Mouse (Mus musculus): ENCODE results near the gene H2-DMa. TPM values are rescaled to one million over a fixed set of nuclear protein-coding genes. Genes with fewer than 3 reads are reported as not detected.

Gene H2-DMa
- polyA plus RNA-seq, 1 experiment from 2014 or later = 16.0 TPM

DNA sequence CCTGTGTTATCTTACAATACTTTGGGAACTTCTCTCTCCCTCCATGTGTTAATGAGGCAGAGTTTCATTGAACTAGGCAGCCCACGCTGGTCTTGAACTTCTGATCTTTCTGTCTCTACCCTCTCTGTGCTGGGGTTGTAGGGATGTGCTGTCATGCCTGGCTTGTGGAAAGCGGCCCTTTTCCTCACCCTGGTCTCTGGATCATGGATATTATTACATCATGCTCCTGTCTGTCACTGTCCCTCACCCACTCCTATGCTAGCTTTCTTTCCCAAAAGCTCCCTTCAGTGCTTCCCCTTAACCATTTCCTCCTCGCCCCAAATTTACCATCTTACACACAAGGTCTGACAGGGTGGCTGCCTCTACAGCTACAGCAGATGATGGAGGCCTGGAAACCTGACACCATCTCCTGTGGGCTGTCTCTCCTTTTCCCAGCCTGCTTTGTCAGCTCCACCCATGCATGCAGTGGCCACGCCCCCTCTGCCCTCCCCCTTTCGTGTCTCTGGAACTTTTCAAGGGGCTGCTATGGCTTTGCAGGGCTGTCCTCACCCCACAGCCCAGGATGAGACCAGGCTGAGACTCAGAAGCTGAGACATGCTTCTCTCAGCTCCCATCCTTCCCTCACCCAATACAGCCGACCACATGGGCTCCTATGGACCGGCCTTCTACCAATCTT lies 26.0 kb upstream of the H2-DMa start:
- 36% methylated on average over 7 of the region's 7 CpGs for WGBS
- H3K27me3 ChIP-seq = no peaks in the 10 kb centered on the region
- H3K4me2 ChIP-seq = no peak overlapping the region
- H3K9ac ChIP-seq = no peak overlapping the region
- no peaks in the 10 kb centered on the region for H3K9me3 ChIP-seq
- no peaks in the 10 kb centered on the region for H3K36me3 ChIP-seq
- no peak for ATAC-seq (ENCODE audit: low read depth)
- H3K4me1 ChIP-seq (replicated peaks) = no peaks in the 10 kb centered on the region
- H3K4me3 ChIP-seq = no peak overlapping the region
- H3K27ac ChIP-seq (replicated peaks) = no peak overlapping the region

DNA sequence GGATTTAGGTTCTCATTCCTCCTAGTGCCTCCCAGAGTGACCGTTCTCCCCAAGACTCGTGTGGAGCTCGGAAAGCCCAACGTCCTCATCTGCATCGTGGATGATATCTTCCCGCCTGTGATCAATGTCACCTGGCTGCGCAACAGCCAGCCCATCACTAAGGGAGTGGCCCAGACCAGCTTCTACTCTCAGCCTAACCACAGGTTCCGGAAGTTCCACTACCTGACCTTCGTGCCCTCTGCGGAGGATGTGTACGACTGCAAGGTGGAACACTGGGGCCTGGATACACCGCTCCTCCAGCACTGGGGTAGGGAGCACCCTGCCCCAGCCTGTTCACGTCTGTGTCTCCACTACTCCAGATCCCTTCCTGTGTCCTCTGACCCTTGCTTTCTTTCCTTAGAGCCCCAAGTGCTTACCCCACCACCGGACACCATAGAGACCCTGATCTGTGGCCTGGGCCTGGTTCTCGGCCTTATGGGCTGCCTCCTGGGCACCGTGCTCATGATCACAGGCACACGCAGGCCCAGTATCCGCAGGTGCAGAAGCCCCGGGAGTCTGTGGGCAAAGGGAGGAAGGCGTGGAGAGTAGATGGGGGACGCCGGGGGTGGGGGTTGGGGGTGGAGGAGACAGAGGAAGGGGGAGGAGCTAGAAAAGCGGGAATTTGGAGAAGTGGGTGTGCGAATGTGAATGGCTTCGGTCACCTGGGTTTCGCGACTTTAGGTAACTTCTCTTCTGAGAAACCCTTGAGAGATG lies 24.9 kb upstream of the H2-DMa start:
- Histone ChIP-seq H3K4me1 (replicated peaks) (0 out of 2 replicates have a peak, but pooled peaks cover 1% of the 10 kb centered on the region), H3K9ac (no peak overlapping the region), H3K27me3 (no peaks in the 10 kb centered on the region), H3K36me3 (no peaks in the 10 kb centered on the region), H3K4me2 (no peak overlapping the region), H3K4me3 (no peak overlapping the region), H3K9me3 (no peaks in the 10 kb centered on the region), H3K27ac (replicated peaks) (no peak overlapping the region)
- ATAC-seq (ENCODE audit: low read depth) = no peak
- 90% methylated on average over 27 of the region's 27 CpGs for WGBS

DNA sequence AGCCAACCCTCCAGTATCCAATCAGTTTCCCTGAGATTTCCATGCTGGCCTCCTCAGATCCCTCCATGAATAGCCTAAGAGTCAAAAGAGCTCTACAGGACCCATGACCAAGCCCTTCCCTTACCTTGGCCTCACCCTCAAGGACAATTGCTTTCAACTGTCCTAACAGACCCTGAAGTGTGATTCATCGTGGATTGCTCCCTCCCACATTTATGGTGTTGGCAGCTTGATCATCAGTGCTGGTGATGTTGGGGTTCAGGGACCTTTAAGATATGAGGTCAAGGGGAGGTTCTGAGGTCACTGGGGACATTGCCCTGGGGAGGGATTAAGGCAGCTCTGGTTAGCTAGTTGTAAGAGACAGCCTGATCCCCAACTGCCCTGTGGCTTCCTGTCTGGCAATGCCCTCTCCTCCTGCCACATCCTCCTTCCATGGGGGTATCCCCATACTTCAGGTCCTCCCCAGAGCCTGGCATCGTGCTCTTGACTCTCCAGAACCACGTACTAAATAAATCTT lies 22.8 kb upstream of the H2-DMa start:
- Histone ChIP-seq H3K27ac (replicated peaks) (no peak overlapping the region), H3K4me3 (no peak overlapping the region), H3K9me3 (no peaks in the 10 kb centered on the region), H3K9ac (no peak overlapping the region), H3K4me1 (replicated peaks) (0 out of 2 replicates have a peak, but pooled peaks cover 6% of the 10 kb centered on the region), H3K36me3 (no peaks in the 10 kb centered on the region), H3K4me2 (no peak overlapping the region), H3K27me3 (peaks cover 8% of the 10 kb centered on the region; the same call in 1 of the 2 replicates)
- no peak for ATAC-seq (ENCODE audit: low read depth)
- WGBS = 72% methylated on average over 3 of the region's 3 CpGs

DNA sequence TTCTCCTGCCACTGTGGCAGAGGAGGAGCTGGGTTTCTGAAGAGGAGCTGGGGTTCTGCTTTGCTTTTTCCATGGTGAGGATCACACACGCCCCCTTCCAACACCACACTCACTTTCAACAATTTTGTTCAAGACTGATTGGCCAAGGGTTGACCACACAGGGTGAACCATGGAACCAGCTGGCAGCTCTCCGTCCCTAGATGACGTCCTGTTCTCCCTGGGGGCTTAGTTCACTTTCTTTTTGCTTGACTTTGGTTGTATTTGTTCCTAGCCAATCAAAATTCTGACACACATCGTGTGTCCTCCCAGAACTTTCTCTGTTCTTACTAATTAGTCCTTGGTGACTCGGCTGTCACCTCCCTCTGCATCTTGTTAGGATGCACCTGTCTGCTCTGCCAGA lies 22.1 kb upstream of the H2-DMa start:
- no peaks in the 10 kb centered on the region for H3K9me3 ChIP-seq
- no peak overlapping the region for H3K9ac ChIP-seq
- H3K27ac ChIP-seq (replicated peaks) = no peak overlapping the region
- no peaks in the 10 kb centered on the region for H3K36me3 ChIP-seq
- 71% methylated on average over 5 of the region's 5 CpGs for WGBS
- H3K4me1 ChIP-seq (replicated peaks) = peaks cover 10% of the 10 kb centered on the region; the same call in 1 of the 2 replicates
- peaks cover 8% of the 10 kb centered on the region; the same call in 1 of the 2 replicates for H3K27me3 ChIP-seq
- H3K4me3 ChIP-seq = no peak overlapping the region
- H3K4me2 ChIP-seq = no peak overlapping the region
- ATAC-seq (ENCODE audit: low read depth) = no peak

DNA sequence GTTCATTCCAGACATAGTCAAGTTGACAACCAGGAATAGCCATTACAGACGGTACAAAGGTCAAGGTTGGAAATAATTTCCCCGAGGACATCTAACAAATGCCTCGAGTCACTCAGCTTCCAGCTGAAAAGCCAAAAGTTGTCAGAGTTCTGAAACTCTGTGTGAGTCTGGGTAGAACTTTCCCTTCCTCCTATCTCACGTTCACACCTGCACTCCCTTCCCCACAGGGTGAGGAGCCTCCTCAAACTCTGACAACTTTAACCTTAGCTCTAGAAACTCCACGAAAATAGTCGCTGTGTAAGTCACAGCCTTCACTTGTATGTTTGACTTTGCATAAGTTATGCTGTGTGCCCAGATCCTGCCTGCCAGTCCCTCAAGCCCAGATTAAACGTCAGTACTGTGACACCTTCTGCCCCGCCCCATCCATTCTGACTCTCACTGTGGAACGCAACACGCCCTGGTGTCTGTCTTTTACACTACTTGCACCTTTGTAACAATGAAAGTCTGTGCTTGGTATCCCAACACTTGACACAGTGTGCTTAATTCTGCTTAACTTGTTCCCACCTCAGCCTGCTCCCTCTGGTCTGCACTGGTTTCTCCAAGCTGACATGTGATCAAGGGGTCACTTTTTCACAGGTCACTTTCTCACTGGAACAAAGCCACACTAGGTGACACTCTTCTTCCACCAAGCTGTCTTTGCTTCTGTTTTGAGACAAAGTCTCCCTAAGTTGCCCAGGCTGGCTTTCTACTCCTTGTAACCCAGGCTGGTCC lies 20.4 kb upstream of the H2-DMa start:
- H3K4me1 ChIP-seq (replicated peaks) = peaks cover 10% of the 10 kb centered on the region; the same call in 1 of the 2 replicates
- H3K9me3 ChIP-seq = no peaks in the 10 kb centered on the region
- no peak overlapping the region for H3K9ac ChIP-seq
- H3K4me2 ChIP-seq = no peak overlapping the region
- ATAC-seq (ENCODE audit: low read depth) = no peak
- H3K27ac ChIP-seq (replicated peaks) = no peak overlapping the region
- WGBS = 65% methylated on average over 10 of the region's 10 CpGs
- no peak overlapping the region for H3K4me3 ChIP-seq
- no peaks in the 10 kb centered on the region for H3K36me3 ChIP-seq
- H3K27me3 ChIP-seq = peaks cover 8% of the 10 kb centered on the region; the same call in 1 of the 2 replicates

DNA sequence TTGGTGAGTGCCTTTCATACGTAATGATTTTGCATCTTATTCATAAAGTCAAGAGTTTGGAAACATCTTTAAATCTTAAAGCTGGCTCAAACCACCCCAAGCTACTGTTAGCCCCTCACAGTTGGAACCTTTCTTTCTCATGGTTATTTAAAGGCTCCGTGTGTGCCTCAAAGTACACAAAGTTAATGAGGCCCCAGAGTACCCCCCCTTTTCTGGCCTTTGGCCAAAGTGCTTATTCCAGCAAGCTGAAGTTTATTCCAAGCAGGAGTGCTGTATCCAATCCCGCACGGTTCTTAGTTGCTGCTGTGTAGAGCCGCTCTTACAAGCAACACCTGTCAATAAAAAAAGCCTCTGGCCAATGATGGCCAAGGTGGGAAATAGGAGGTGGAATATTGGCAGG lies 19.8 kb upstream of the H2-DMa start:
- H3K27me3 ChIP-seq = peaks cover 8% of the 10 kb centered on the region; the same call in 1 of the 2 replicates
- no peaks in the 10 kb centered on the region for H3K36me3 ChIP-seq
- H3K9ac ChIP-seq = no peak overlapping the region
- peaks cover 10% of the 10 kb centered on the region; the same call in 1 of the 2 replicates for H3K4me1 ChIP-seq (replicated peaks)
- no peak overlapping the region for H3K27ac ChIP-seq (replicated peaks)
- 52% methylated on average over 5 of the region's 5 CpGs for WGBS
- no peak for ATAC-seq (ENCODE audit: low read depth)
- no peaks in the 10 kb centered on the region for H3K9me3 ChIP-seq
- H3K4me3 ChIP-seq = no peak overlapping the region
- H3K4me2 ChIP-seq = no peak overlapping the region

DNA sequence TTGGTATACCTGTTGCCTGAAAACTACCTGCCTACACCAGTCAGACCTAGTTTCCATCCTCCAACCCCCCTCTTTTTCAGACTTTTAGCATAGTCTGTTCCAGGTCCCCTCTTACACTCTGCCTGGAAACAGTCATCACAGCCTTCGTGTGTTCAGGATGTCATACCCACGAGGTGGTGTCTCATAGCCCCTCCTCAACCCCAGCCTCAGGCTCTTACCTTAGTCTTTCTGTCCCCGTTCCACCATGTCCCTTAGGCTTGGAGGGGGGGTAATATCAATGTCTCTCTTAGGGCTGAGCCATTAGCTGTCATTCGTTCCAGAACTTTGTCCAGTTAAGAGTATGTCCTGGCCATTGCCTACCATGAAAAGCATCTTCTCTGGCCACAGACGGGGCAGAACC lies 18.2 kb upstream of the H2-DMa start:
- Histone ChIP-seq H3K27ac (replicated peaks) (no peak overlapping the region), H3K27me3 (peaks cover 8% of the 10 kb centered on the region; the same call in 1 of the 2 replicates), H3K9me3 (no peaks in the 10 kb centered on the region), H3K4me1 (replicated peaks) (peaks cover 10% of the 10 kb centered on the region; the same call in 1 of the 2 replicates), H3K4me2 (no peak overlapping the region), H3K36me3 (no peaks in the 10 kb centered on the region), H3K9ac (no peak overlapping the region), H3K4me3 (no peak overlapping the region)
- peak; percentile 54 for ATAC-seq (ENCODE audit: low read depth)
- WGBS = 35% methylated on average over 5 of the region's 5 CpGs

DNA sequence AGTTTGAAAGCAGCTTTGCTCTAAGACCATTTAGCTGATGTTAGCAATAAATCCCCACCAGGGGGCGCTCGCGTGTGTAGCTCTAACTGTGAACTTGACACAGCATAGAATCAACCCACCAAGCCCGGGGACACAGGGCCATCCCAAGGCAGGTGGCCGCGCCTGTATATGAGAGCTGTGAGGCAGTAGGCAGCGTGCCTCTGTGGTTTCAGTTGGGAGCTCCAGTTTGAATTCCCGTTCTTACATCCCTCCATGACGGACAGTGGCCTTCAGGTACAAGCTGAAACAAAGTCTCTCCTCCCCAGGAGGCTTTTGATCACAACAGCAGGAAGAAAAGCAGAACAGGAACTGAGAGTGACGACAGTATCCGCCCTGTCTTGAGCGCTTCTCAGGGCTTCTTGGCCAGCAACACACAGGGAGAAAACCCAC lies 17.7 kb upstream of the H2-DMa start:
- WGBS = 6% methylated on average over 12 of the region's 12 CpGs
- Histone ChIP-seq H3K9me3 (no peaks in the 10 kb centered on the region), H3K4me3 (no peak overlapping the region), H3K27me3 (peaks cover 8% of the 10 kb centered on the region; the same call in 1 of the 2 replicates), H3K27ac (replicated peaks) (no peak overlapping the region), H3K4me2 (peak overlapping the region; percentile 38), H3K9ac (peak overlapping the region; percentile 50; the same call in 1 of the 2 replicates), H3K4me1 (replicated peaks) (peaks cover 10% of the 10 kb centered on the region; the same call in 1 of the 2 replicates), H3K36me3 (no peaks in the 10 kb centered on the region)
- peak; percentile 87 for ATAC-seq (ENCODE audit: low read depth)

DNA sequence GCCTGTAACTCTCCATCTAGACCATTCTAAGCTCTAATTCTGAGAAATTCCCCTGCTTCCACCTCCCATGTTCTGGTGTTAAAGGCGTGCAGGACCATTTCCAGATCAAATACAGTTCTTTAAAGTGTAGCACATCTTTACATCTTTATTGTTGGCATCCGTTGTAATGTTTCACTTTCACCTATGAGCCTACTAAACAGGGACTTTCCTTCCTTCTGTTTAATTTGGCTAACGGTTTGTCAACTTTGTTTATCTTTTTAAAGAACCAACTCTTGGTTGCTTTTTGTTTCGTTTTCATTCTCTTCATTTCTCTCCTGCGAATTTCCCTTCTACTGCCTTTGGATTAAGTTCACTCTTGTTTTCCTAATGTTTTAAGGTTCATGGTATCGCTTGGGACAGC lies 16.5 kb upstream of the H2-DMa start:
- Histone ChIP-seq H3K9me3 (no peaks in the 10 kb centered on the region), H3K27me3 (peaks cover 8% of the 10 kb centered on the region; the same call in 1 of the 2 replicates), H3K4me1 (replicated peaks) (peaks cover 10% of the 10 kb centered on the region; the same call in 1 of the 2 replicates), H3K36me3 (no peaks in the 10 kb centered on the region), H3K27ac (replicated peaks) (no peak overlapping the region), H3K4me3 (no peak overlapping the region), H3K4me2 (no peak overlapping the region), H3K9ac (no peak overlapping the region)
- 86% methylated on average over 6 of the region's 6 CpGs for WGBS
- ATAC-seq (ENCODE audit: low read depth) = no peak

DNA sequence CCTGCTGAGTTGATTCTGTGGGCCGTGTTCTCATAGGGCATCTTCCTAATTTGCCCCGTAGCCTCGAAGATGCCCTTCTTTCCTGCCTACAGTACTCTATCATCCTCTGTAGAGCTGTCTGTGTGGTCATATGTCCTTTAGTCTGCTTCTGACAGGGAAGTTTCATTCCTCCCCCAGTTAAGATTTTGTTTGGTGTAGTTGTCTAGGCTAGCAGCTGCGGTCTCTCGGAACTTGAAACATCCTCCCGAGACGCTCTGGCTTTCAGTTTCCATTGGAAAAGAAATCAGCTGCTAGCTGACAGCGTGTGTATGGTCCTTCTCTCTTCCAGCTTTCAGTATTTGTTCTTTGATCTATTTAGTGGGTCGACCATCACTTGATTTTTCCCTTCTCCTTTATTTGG lies 14.5 kb upstream of the H2-DMa start:
- no peak overlapping the region for H3K4me2 ChIP-seq
- H3K4me1 ChIP-seq (replicated peaks) = peaks cover 5% of the 10 kb centered on the region; the same call in 1 of the 2 replicates
- no peak overlapping the region for H3K9ac ChIP-seq
- no peak overlapping the region for H3K27ac ChIP-seq (replicated peaks)
- no peak for ATAC-seq (ENCODE audit: low read depth)
- peaks cover 8% of the 10 kb centered on the region; the same call in 1 of the 2 replicates for H3K27me3 ChIP-seq
- no peaks in the 10 kb centered on the region for H3K9me3 ChIP-seq
- 89% methylated on average over 9 of the region's 9 CpGs for WGBS
- peaks cover 9% of the 10 kb centered on the region for H3K36me3 ChIP-seq
- no peak overlapping the region for H3K4me3 ChIP-seq

DNA sequence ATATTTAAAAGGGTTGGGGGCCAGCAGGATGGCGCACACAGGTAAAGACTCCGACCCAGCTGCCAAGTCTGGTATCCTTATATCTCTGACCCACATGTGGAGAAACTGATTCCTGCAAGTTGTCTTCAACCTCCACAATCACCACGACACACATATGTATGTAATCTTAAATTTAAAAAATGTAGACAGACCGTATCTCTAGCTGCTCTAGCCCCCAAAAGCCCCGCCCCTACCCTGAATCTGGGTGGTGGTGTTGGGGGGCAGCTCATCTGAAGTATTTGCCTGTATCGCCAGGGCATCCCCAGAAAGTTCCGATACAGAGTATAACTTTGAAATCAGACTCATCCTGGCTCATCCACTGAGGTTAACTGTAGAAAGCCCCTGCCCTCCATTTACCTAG lies 12.8 kb upstream of the H2-DMa start:
- WGBS = 87% methylated on average over 7 of the region's 7 CpGs
- no peak for ATAC-seq (ENCODE audit: low read depth)

More for the DNA sequence above, 12.8 kb upstream of the H2-DMa start:
- no peak overlapping the region for H3K4me3 ChIP-seq
- H3K27me3 ChIP-seq = no peaks in the 10 kb centered on the region
- H3K36me3 ChIP-seq = peaks cover 26% of the 10 kb centered on the region
- no peak overlapping the region for H3K9ac ChIP-seq
- no peak overlapping the region for H3K4me2 ChIP-seq
- no peaks in the 10 kb centered on the region for H3K9me3 ChIP-seq
- peaks cover 3% of the 10 kb centered on the region; the same call in 1 of the 2 replicates for H3K4me1 ChIP-seq (replicated peaks)
- no peak overlapping the region for H3K27ac ChIP-seq (replicated peaks)
